Mouse (Mus musculus): ENCODE results near the gene Zfp787. TPM values are rescaled to one million over a fixed set of nuclear protein-coding genes. Genes with fewer than 3 reads are reported as not detected.
A peak's percentile ranks its signal among the peaks of the same experiment; 100 is the strongest.
"Not testable (repeated sequence)": the region's sequence is repeated elsewhere in the genome, so short reads cannot be mapped to it uniquely, and the experiment has no call there.

Gene Zfp787
- polyA plus RNA-seq, 1 experiment, result 58.2 TPM

GRCm38 (mm10) chr7:6179013-6179412 lies 23.2 kb upstream of the Zfp787 start:
- H3K4me3 ChIP-seq (ENCODE audit: control insufficient read depth, insufficient read depth, low read length), result no peak overlapping the region
- no peak for TF ChIP-seq CTCF (IDR thresholded peaks at IDR 0.05; ENCODE audit: borderline replicate concordance, control insufficient read depth, extremely low read depth, insufficient read depth, low read length, poor library complexity)
- no peak for TF ChIP-seq POLR2A (IDR thresholded peaks at IDR 0.05; ENCODE audit: control insufficient read depth, extremely low read depth, insufficient read depth, low read length, poor library complexity)
- DNase-seq, result no peak
- no peak overlapping the region for H3K27ac ChIP-seq (ENCODE audit: control insufficient read depth, insufficient read depth, low read length)
- no peaks in the 10 kb centered on the region for H3K36me3 ChIP-seq (ENCODE audit: control insufficient read depth, insufficient read depth, low read length)
- H3K27me3 ChIP-seq (ENCODE audit: control insufficient read depth, insufficient read depth, low read length), result no peaks in the 10 kb centered on the region
- H3K4me1 ChIP-seq (replicated peaks; ENCODE audit: control insufficient read depth, insufficient read depth, low read length), result 0 out of 2 replicates have a peak, but pooled peaks cover 2% of the 10 kb centered on the region

DNA sequence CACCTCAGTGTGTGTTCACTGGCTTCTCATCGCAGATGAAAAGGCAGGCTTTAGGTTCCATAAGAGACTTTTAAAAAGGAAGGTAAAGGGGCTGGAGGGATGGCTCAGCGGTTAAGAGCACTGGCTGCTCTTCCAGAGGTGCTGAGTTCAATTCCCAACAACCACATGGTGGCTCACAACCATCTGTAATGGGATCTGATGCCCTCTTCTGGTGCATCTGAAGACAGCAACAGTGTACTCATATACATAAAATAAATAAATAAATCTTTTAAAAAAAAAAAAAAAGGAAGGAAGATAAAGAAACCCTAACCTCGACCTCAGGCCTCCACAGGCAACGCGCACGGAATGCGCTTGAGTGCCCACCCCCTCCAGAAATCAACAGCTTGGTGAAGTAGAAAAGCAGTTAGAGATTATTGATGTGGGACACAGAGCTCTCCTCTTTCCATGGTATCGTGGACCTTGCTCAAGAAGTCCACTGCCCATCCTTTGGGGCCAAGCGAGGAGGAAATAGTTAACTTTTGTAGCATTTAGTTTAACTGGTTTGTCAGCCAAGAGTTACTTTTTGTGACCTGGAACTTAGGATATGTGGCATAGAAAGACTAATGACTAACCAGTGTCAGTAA lies 18.7 kb upstream of the Zfp787 start:
- H3K4me1 ChIP-seq (replicated peaks; ENCODE audit: control insufficient read depth, insufficient read depth, low read length), result peaks cover 11% of the 10 kb centered on the region
- H3K36me3 ChIP-seq (ENCODE audit: control insufficient read depth, insufficient read depth, low read length); H3K27ac ChIP-seq (ENCODE audit: control insufficient read depth, insufficient read depth, low read length); DNase-seq; H3K4me3 ChIP-seq (ENCODE audit: control insufficient read depth, insufficient read depth, low read length); H3K27me3 ChIP-seq (ENCODE audit: control insufficient read depth, insufficient read depth, low read length): not testable (repeated sequence)
- 55% methylated on average over 9 of the region's 9 CpGs for WGBS

GRCm38 (mm10) chr7:6173872-6174271 lies 18.1 kb upstream of the Zfp787 start:
- Histone ChIP-seq H3K27me3 (ENCODE audit: control insufficient read depth, insufficient read depth, low read length) (no peaks in the 10 kb centered on the region), H3K4me3 (ENCODE audit: control insufficient read depth, insufficient read depth, low read length) (no peak overlapping the region), H3K36me3 (ENCODE audit: control insufficient read depth, insufficient read depth, low read length) (no peaks in the 10 kb centered on the region), H3K27ac (ENCODE audit: control insufficient read depth, insufficient read depth, low read length) (no peak overlapping the region), H3K4me1 (replicated peaks; ENCODE audit: control insufficient read depth, insufficient read depth, low read length) (peaks cover 11% of the 10 kb centered on the region)
- no peak for DNase-seq
- WGBS, result 95% methylated on average over 8 of the region's 8 CpGs
- TF ChIP-seq POLR2A (IDR thresholded peaks at IDR 0.05; ENCODE audit: control insufficient read depth, extremely low read depth, insufficient read depth, low read length, poor library complexity) (no peak), CTCF (IDR thresholded peaks at IDR 0.05; ENCODE audit: borderline replicate concordance, control insufficient read depth, extremely low read depth, insufficient read depth, low read length, poor library complexity) (no peak)

- peak overlapping the region; percentile 19; the same call in 1 of the 2 replicates for H3K27ac ChIP-seq (ENCODE audit: control insufficient read depth, insufficient read depth, low read length)
- no peak for DNase-seq
- no peaks in the 10 kb centered on the region for H3K36me3 ChIP-seq (ENCODE audit: control insufficient read depth, insufficient read depth, low read length)
- no peaks in the 10 kb centered on the region for H3K27me3 ChIP-seq (ENCODE audit: control insufficient read depth, insufficient read depth, low read length)
- H3K4me3 ChIP-seq (ENCODE audit: control insufficient read depth, insufficient read depth, low read length), result peak overlapping the region; percentile 62
- WGBS, result 3% methylated on average over 28 of the region's 28 CpGs
- H3K4me1 ChIP-seq (replicated peaks; ENCODE audit: control insufficient read depth, insufficient read depth, low read length), result peaks cover 11% of the 10 kb centered on the region
- TF ChIP-seq CTCF (IDR thresholded peaks at IDR 0.05; ENCODE audit: borderline replicate concordance, control insufficient read depth, extremely low read depth, insufficient read depth, low read length, poor library complexity) (no peak), POLR2A (IDR thresholded peaks at IDR 0.05; ENCODE audit: control insufficient read depth, extremely low read depth, insufficient read depth, low read length, poor library complexity) (no peak)
Measured at GRCm38 (mm10) chr7:6172674-6173244, 17.0 kb upstream of the Zfp787 start.

- DNase-seq, result peak; percentile 98
- H3K27ac ChIP-seq (ENCODE audit: control insufficient read depth, insufficient read depth, low read length), result peak within 1 kb of the TSS; percentile 73
- no peaks in the 10 kb centered on the region for H3K36me3 ChIP-seq (ENCODE audit: control insufficient read depth, insufficient read depth, low read length)
- TF ChIP-seq POLR2A (IDR thresholded peaks at IDR 0.05; ENCODE audit: control insufficient read depth, extremely low read depth, insufficient read depth, low read length, poor library complexity) (peak; percentile 73), CTCF (IDR thresholded peaks at IDR 0.05; ENCODE audit: borderline replicate concordance, control insufficient read depth, extremely low read depth, insufficient read depth, low read length, poor library complexity) (peak; percentile 45; the same call in 1 of the 2 replicates)
- peaks cover 11% of the 10 kb centered on the region for H3K4me1 ChIP-seq (replicated peaks; ENCODE audit: control insufficient read depth, insufficient read depth, low read length)
- 1% methylated on average over 37 of the region's 37 CpGs for WGBS
- H3K4me3 ChIP-seq (ENCODE audit: control insufficient read depth, insufficient read depth, low read length), result peak within 1 kb of the TSS; percentile 62
- no peaks in the 10 kb centered on the region for H3K27me3 ChIP-seq (ENCODE audit: control insufficient read depth, insufficient read depth, low read length)
Measured at GRCm38 (mm10) chr7:6172006-6172649, 16.3 kb upstream of the Zfp787 start, which contains the start of gene Zfp444. Gene Zfp444, plus strand, starts transcription at chr7:6172226.

GRCm38 (mm10) chr7:6171444-6172005 lies 15.7 kb upstream of the Zfp787 start:
- Histone ChIP-seq H3K27me3 (ENCODE audit: control insufficient read depth, insufficient read depth, low read length) (no peaks in the 10 kb centered on the region), H3K4me3 (ENCODE audit: control insufficient read depth, insufficient read depth, low read length) (peak overlapping the region; percentile 62), H3K36me3 (ENCODE audit: control insufficient read depth, insufficient read depth, low read length) (no peaks in the 10 kb centered on the region), H3K27ac (ENCODE audit: control insufficient read depth, insufficient read depth, low read length) (peak overlapping the region; percentile 73), H3K4me1 (replicated peaks; ENCODE audit: control insufficient read depth, insufficient read depth, low read length) (peaks cover 11% of the 10 kb centered on the region)
- peak; percentile 80 for DNase-seq
- under 1% methylated on average over 24 of the region's 24 CpGs for WGBS
- 0 out of 2 replicates have a peak, but pooled peaks have one; percentile 21 for TF ChIP-seq CTCF (IDR thresholded peaks at IDR 0.05; ENCODE audit: borderline replicate concordance, control insufficient read depth, extremely low read depth, insufficient read depth, low read length, poor library complexity)
- no peak for TF ChIP-seq POLR2A (IDR thresholded peaks at IDR 0.05; ENCODE audit: control insufficient read depth, extremely low read depth, insufficient read depth, low read length, poor library complexity)
